Mouse (Mus musculus): ENCODE measurements around the gene Kdf1.

Gene Kdf1

GRCm38 (mm10) chr4:133518601-133519368, at the start of gene Kdf1:
Gene Kdf1, plus strand, starts transcription at chr4:133518963.
- no peak for DNase-seq (ENCODE audit: low read depth)

GRCm38 (mm10) chr4:133469122-133469521, 49.6 kb upstream of the Kdf1 start:
- no peak for DNase-seq (ENCODE audit: low read depth)

GRCm38 (mm10) chr4:133471135-133471821, 47.5 kb upstream of the Kdf1 start:
- DNase-seq (ENCODE audit: low read depth), result no peak

GRCm38 (mm10) chr4:133473833-133474232, 44.9 kb upstream of the Kdf1 start:
- DNase-seq (ENCODE audit: low read depth), result no peak

GRCm38 (mm10) chr4:133479458-133480184, 39.1 kb upstream of the Kdf1 start, which contains the start of gene Tent5b:
Gene Tent5b, plus strand, starts transcription at chr4:133480132.
- DNase-seq (ENCODE audit: low read depth), result peak; percentile 99

- no peak for DNase-seq (ENCODE audit: low read depth)
Measured at GRCm38 (mm10) chr4:133480185-133480537, 38.6 kb upstream of the Kdf1 start.

GRCm38 (mm10) chr4:133480754-133481153, 38.0 kb upstream of the Kdf1 start:
- DNase-seq (ENCODE audit: low read depth), result peak; percentile 50

GRCm38 (mm10) chr4:133481488-133481887, 37.3 kb upstream of the Kdf1 start:
- peak; percentile 79 for DNase-seq (ENCODE audit: low read depth)

- peak; percentile 50 for DNase-seq (ENCODE audit: low read depth)
Measured at GRCm38 (mm10) chr4:133482479-133482878, 36.3 kb upstream of the Kdf1 start.

GRCm38 (mm10) chr4:133484266-133485025, 34.3 kb upstream of the Kdf1 start:
- DNase-seq (ENCODE audit: low read depth), result peak; percentile 51

- peak; percentile 56 for DNase-seq (ENCODE audit: low read depth)
Measured at GRCm38 (mm10) chr4:133485691-133486425, 32.9 kb upstream of the Kdf1 start.

- DNase-seq (ENCODE audit: low read depth), result no peak
Measured at GRCm38 (mm10) chr4:133486673-133487357, 31.9 kb upstream of the Kdf1 start.

GRCm38 (mm10) chr4:133488619-133489392, 30.0 kb upstream of the Kdf1 start:
- no peak for DNase-seq (ENCODE audit: low read depth)

- no peak for DNase-seq (ENCODE audit: low read depth)
Measured at GRCm38 (mm10) chr4:133489489-133490245, 29.1 kb upstream of the Kdf1 start.

GRCm38 (mm10) chr4:133491800-133492199, 27.0 kb upstream of the Kdf1 start:
- DNase-seq (ENCODE audit: low read depth), result peak; percentile 93

GRCm38 (mm10) chr4:133493895-133494294, 24.9 kb upstream of the Kdf1 start:
- no peak for DNase-seq (ENCODE audit: low read depth)

- peak; percentile 89 for DNase-seq (ENCODE audit: low read depth)
Measured at GRCm38 (mm10) chr4:133494432-133494831, 24.3 kb upstream of the Kdf1 start.

GRCm38 (mm10) chr4:133494867-133495266, 23.9 kb upstream of the Kdf1 start:
- DNase-seq (ENCODE audit: low read depth), result no peak

GRCm38 (mm10) chr4:133495711-133496110, 23.1 kb upstream of the Kdf1 start:
- DNase-seq (ENCODE audit: low read depth), result no peak

Measured in NIH3T3 (cell line).